Mouse (Mus musculus): Measurements from ENCODE around the gene Klhdc8a.

Klhdc8a gene

DNA sequence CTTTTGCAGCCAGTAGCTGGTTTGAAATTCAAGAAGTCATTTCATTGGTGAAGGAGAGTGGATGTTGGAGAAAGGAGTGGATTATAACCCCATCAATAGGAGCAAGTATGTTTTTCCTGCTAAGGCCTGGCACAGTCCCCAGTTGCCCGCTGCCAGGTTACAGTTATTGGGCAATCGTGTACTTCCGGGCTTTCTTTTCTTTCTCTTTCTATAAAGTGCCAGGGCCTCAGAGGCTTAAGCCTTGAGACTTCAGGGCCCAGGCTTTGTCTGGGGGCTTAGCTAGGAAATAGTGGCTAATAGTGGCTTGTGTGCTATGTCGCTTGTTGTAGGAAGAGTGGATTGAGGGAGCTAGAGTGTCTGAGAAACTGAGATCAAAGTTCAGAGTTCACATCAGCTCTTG, 19.0 kb downstream of the Klhdc8a start:
- DNase-seq (ENCODE audit: low read depth, low spot score), result no peak

DNA sequence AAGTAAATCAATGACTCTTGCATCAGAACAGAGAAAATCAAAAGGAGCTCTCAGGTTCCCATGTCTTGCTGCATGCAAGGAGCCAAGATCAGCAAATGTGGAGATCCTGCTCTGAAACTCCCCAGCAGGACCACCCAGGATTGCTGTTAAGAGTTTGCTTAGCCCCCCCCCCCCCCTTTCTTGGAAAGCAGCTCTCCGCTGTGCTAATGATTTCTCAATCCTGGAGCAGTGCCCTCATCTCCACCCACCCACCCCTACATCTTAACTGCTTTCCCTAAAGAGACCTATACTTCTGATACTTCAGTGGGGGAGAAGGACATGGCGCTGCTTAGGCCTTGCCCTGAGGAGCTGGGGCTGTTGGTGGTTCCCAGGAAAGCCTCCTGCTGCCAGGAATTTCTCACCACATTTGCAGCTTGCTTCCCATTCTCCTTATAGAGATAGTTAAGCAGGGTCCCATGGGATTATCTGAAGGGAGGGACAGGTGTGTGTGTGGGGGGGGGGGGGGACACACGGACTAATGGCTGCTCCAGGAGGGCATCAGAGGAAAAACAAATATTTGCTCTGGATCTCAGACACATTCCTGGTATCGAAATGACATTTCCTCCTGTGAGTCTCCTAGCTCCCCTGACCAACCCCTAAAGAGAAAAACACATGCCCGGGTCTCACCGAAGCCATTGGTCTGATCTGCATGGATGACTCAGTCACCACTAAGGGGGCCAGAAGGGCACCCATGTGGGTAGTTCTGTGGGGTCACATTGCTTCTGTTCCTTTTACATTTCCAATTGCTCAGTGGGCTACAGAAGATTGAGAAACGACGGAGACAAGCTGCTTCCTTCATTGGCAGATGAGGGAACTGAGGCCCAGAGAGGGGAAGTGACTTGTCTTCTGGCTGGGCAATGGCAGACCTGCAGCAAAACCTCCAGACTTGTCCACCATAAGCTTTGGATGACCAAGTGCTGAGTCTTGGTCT, 19.8 kb downstream of the Klhdc8a start:
- DNase-seq (ENCODE audit: low read depth, low spot score), result no peak

DNA sequence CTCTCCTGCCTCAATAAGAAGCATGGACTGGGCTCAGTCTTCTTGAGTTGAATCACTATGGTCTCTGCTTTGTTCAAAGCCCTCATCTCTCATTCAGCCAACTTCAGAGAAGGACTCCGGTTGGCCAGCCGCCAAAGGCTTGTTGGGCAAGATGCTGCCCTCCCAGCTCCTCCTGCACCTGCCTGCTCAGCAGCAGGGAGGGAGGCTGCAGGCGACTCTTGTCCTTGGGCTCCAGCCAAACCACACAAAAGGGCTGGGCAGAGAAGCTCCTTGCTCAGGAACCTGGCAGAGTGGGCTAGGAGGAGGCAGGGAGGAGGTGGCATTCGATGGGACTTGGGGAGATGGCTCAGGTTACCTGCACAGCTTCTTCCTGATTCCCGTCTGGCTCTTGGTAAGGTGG, 20.8 kb downstream of the Klhdc8a start:
- peak; percentile 86 for DNase-seq (ENCODE audit: low read depth, low spot score)

DNA sequence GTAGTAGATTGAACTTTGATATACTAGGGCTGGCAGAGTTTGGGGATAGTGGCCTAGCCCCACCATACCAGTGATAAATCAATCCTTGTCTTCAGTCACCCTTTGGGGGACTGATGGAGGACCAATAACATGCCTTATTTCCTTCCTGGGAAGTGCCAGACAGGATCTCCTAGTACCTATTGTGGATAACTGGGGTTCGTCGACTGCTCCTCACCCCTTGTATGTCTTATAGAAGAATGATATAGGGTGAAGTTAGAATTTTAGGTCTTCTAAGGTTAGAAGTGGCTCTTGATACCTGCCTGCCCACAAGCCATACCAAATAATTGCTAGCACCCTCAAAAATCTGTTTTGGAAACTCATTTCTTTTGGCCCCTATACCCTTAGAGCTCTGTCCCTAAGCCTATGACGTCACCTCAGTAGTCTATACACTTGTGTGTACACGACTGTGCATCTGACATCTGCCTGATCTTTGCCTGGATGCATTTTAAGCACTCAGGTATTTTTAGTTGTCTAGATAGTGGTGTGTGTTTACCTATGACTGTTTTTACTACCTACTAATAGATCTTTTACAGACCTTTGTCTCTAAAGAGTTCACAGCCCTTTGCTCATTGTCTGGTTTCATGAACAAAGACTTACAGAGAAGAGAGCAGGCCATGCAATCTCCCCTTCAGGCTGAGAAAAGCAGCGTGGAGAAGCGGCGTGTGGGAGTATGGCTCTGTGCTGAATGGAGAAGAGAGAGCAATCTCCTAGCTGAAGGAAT, 23.6 kb downstream of the Klhdc8a start:
- no peak for DNase-seq (ENCODE audit: low read depth, low spot score)

DNA sequence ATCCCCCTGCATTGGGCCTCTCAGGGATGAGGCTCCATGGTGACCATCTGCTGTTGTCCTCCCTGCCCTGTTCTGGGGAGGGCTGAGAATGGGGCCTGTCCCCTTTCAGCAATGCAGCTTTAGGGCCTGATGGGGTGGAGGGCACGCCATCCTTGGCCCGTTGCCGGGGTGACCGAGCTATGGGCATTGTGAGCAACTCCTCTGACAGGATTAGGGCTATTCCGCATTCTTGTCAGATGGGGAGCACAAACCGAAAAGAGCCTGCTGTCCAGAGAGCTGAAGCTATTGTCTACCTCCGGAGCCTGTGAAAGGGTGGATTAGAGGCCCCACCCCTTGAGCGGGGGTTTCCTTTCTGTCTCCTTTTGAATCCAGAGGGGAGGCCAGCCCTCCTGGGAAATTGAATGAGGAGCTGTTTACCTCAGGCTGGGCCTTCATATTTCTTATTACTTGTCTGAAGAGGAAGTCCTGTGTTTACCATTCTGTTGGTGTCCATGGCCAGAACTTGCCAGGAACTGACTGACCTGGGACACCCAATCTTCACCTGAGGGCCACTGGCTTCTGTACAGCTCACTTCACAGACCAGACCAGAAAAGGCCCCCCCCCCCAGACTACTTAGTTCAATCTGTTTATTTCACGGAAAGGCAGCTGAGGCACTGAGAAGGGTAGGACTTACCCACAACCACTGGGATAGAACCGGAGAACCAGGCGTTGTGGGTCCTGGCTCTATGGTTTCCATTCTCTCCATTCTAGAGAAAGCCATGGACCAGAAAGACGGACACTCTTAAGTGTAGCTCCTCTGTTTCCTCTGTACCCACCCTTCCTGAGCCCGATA, 24.5 kb downstream of the Klhdc8a start:
- no peak for DNase-seq (ENCODE audit: low read depth, low spot score)

DNA sequence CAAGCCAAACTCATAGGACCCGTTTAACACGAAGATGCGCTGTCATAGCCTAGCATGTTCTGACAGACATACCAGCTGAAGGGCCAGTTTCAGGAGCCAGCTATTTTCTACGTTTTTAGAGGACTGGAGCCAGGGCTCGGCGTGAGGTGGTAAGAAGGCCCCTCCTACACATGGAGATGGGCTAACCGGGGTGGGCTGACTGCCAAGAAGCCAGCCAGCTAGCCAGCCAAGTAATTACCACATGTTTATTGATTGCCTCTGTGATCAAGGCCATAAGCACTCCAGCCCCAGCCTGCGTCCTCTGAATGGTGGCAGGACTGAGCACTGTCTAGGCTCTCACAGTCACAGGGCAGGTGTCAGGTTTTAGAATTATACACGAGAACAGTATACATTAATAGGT, 28.4 kb downstream of the Klhdc8a start:
- DNase-seq (ENCODE audit: low read depth, low spot score), result no peak

DNA sequence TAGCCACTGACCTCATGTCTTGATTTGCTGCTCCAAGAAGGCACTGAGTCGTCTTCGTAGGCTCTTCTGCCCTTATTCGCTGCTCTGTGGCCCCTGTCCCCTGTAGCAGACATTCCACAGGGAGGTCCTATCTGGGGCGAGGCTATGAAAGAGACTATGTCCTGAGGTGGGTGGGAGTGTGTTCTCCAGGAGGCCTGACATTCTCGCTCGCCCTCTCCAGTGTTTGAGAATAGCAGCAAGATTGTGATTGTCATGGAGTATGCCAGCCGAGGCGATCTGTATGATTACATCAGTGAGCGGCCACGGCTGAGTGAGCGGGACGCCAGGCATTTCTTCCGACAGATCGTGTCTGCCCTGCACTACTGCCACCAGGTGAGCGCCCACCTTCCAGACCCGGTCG, 29.1 kb downstream of the Klhdc8a start:
- DNase-seq (ENCODE audit: low read depth, low spot score), result no peak

DNA sequence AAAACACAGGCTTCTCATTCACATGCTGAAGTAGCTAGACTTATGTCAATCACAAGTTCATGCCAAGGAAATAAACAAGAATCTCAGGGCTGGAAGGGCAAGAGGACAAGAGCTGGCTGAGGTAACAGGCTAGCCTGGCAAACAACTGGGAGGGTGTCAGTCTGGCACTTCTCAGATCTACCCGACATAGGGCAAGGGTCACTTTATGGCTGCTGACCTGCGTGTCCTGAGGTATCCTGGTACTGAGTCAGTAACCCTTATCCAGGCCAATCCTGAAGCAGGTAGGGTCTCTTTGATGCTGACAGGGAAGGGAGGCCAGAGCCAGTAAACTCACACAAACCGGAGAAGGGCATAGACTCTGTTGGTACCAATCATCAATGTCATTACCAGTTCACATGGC, 30.1 kb downstream of the Klhdc8a start:
- DNase-seq (ENCODE audit: low read depth, low spot score), result no peak

DNA sequence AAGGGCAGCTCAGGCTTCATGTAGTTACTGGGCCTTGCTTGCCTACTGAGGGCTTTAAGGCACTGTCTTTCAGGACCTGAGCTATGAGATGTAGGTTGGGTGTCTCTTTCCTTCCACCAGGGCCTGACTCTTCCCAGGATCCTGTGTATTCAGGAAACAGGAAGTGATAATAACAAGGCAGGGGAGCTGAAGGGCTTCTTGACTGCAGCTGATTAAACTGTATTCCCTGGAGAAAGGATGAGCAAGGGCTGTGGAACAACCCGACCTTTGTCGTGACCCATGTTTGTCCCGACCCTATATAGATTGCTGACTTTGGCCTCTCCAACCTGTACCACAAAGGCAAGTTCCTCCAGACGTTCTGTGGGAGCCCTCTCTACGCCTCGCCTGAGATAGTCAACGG, 31.2 kb downstream of the Klhdc8a start:
- no peak for DNase-seq (ENCODE audit: low read depth, low spot score)

DNA sequence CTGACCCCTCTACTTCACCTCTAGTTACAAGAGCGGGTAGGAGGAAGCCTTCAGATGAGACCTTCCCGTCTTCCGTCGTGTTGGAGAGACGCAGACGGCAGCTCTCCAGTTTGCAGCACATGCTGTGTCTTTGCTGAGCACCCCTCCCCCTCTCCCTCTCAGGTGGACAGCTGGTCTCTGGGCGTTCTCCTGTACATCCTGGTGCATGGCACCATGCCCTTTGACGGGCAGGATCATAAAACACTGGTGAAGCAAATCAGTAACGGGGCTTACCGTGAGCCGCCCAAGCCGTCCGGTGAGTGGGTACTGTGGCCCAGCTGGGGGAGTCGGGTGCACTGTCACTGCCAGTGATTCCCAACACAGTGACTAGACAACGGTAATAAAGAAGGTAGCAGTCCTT, 32.0 kb downstream of the Klhdc8a start:
- DNase-seq (ENCODE audit: low read depth, low spot score), result peak; percentile 67

DNA sequence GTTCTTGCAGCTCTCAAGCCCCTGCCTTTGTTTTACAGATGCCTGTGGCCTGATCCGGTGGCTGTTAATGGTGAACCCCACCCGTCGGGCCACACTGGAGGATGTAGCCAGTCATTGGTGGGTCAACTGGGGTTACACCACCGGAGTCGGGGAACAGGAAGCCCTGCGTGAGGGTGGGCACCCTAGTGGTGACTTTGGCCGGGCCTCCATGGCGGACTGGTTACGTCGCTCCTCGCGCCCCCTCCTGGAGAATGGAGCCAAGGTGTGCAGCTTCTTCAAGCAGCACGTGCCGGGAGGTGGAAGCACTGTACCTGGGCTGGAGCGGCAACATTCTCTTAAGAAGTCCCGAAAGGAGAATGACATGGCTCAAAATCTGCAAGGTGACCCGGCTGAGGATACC, 32.9 kb downstream of the Klhdc8a start:
- DNase-seq (ENCODE audit: low read depth, low spot score), result no peak

DNA sequence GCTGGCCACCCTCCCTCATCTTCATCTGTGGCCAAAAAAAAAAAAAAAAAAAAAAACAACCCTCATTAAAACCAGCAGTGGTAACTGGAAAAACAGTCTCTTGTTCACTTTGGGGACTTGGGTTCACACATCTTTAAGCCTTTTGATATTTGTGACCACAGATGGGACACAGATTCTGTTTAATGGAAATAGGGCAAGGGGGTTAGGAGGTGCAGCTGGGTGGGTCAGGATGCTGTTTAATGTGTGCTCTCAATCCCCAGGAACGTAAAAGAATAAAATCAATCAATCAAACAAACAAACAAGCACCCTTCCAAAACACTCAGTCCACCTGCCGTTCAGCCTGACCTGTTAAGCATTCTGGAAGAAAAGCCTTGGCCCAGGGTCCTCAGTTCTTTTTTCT, 34.8 kb downstream of the Klhdc8a start:
- no peak for DNase-seq (ENCODE audit: low read depth, low spot score)

DNA sequence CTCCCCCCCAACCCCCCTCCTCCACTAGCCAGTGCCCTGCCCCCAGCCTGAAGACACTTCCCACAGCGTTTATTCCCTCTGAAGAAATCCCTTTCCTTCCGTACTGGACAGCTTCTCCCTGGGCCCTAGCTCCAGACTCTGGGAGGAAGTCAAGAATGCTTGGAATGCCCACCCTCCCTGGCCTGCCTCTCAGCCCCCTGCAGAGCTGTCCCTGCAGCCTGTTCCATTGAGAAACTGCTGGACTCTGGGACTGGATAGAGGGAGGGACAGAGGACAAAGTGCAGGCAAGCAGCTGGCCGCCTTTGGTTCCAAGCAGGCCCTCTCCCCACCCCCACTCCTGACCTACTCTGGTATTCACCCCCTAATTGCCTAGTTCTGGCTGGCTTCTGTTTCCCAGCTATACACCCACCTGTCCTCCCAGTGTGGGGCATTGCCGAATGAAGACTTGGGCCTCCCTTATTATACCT, 35.3 kb downstream of the Klhdc8a start:
- no peak for DNase-seq (ENCODE audit: low read depth, low spot score)

DNA sequence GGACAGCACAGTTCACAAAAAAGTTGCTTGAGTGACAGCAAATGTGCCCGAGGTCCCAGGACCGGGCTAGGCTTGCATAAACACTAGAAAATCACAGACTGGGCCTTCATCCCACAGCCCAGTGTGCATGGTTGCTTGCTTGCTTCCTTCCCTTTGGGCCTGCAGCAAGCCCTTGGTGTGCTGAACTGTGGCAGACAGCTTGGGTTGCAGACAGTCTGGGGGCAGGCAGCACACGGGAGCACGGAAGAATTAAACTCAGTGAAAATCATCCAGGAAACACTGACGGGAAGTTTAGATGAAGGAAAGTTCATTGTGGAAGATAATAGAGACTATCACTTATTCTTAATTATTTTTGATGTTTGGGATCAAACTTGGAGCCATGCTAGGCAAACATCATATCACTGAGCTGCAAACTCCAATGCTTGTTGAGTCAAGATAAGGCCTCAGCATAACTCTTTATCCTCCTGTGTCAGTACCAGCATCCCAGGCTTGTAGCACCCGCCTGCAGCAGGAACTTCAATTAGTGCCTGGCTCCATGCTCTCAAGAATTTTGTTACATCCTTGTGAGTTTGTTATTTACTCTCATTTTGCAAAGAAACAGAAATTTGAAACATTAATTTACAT, 35.9 kb downstream of the Klhdc8a start:
- DNase-seq (ENCODE audit: low read depth, low spot score), result no peak

DNA sequence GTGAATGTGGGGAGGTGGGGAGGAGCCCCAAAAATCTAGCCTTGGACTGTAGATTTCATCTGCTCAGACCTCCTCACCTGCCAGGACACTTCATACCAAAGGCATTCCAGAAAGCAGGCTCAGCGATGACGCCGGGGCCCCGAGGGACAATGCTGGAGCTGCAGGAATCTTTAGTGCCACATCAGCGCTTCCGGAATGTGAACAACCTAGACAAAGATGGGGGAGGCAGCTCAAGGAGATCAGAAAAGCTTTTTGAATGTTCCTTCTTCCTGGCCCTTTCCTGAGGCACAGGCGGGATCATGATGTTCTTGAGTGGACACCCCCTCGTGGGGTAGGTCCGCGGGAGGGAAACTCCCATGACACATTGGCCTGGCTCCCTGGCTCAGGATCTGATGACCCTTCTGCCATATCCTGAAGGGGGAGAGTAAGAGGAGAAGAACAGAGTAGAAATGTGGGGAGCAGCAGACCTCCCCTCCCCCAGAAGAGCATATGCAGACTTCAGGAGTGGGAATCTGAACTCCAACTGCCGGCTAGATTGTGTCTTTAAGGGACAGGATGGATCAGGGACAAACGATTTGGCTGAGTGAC, 37.0 kb downstream of the Klhdc8a start:
- DNase-seq (ENCODE audit: low read depth, low spot score), result no peak

DNA sequence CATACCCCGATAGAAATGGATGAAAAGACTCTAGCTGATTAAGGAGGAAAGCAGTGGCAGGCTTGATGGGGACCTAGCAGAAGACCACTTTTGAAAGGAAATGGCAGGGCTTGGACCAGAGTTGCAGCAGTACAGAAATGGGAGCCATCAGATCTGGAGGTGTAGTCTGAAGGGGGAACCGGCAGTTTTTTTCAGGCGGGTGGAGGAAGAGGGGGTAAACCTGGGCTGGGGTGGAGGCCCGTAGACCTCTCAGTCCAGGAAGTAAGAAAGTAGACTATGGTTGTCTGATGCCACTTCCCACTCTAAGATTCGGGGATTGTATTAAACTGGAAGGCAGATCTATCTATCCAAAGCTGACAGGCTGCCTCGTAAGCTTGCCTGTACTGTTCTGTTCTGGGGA, 38.5 kb downstream of the Klhdc8a start:
- no peak for DNase-seq (ENCODE audit: low read depth, low spot score)

DNA sequence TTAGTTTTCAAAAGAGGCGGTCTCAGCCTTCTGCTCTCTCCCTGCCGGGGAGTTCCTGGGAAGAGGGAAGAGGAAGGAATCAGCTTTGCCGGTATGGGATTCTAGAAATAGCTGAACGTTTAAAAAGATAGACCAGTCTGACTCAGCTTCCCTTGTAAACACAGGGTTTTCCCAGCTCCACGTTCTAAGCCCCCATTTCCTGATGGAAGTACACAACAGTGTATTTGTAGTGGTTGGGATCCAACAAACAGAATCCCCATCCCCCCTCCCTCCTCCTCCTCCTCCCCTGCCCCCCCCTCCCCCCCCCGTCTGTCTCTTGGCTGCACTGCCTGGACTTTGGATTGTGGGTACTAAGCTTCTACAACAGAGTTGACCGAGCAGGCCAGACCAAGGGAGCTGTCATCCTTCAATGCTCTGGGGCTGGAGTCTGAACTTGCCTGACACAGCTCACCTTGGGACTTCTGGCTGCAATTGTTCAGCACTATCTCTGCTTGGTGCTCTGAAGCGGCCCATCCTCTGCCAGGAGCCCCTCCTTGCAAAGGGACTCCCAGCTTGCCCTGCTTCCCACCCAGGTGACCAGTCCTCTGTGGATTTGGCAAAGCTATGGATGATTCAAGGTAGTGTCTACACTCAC, 39.7 kb downstream of the Klhdc8a start:
- DNase-seq (ENCODE audit: low read depth, low spot score), result no peak

DNA sequence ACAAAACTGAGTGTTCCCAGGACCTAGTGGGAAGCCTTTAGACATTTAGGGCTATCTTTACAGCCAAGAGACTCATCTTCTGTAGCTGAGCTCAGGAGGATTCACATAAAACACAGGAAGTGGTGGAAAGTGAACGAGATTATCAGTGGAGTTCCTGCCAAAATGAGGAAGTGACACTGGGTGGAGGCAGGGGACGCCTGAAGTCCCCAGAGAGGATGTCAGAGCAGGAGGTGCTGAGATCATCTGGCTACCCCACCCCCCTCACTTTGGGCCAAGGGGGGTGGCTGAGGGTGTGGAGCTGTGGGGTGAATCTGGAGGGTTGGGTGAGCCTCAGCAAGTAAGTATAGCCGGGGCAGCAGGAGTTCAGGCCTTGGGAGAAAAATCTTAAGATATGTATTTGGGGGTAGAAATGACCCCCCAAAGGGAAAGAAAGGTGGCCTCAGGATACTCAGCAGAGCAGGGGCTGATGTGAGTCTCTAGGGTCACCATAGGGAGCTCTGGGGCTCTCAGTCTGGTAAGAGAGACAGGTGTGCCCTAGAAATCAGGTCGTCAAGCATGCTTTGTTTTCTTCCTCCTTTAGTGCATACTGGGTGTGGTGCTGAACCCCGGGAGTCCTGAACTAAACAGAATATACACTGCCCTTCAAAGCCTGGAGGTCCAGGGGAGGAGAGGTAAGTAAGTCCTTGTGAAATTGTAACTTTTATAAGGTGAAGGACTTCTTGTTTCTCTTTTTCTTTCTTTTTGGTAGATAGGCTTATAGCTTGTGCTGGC, 43.5 kb downstream of the Klhdc8a start:
- DNase-seq (ENCODE audit: low read depth, low spot score), result no peak

DNA sequence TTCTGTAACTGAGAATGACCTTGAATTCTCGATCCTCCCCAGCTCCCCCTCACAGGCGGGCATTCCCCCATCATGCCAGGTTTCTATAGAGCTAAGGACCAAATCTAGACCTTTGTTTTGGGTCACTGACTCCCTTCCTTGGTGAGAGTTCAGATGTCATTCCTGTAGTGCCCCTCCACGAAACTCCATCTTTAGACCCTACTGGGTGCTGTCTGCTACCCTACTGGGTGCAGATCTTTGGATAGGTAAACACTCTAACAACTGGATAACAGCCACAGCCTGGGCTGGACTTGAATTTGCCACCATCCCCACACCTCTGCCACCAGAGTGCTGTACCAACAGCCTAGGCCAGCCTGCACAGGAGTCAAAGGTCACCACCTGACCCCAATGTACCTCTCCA, 44.1 kb downstream of the Klhdc8a start:
- DNase-seq (ENCODE audit: low read depth, low spot score), result no peak

DNA sequence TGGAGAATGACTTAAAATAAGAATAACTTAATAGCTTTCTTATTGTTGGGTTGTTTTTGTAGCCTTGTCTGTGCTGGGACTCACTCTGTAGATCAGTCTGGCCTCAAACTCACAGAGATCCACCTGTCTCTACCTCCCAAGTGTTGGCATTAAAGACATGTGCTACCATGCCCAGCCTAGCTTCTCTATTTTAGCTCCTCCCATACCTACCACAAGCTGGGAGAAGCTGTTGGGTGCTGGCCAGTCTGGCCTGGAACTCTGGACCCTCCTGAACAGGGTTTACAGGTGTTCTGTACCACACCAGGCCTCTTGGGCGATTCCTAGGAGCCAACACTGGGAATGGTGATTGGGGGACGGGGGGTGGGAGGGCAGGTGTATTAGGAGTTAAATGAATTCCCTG, 44.8 kb downstream of the Klhdc8a start:
- DNase-seq (ENCODE audit: low read depth, low spot score), result no peak

Data from brain, adult 2 months (tissue).